Mouse (Mus musculus) thymus, postnatal 36 days (tissue): ENCODE results near the gene Tatdn3.

ENCODE experiments used
- DNase-seq, 2 experiments: peaks; one replicate each; pipeline ENCODE4 v3.0.0; 2022; ENCODE audit warnings: mixed read lengths in 2 of 2

Tatdn3 gene

DNA sequence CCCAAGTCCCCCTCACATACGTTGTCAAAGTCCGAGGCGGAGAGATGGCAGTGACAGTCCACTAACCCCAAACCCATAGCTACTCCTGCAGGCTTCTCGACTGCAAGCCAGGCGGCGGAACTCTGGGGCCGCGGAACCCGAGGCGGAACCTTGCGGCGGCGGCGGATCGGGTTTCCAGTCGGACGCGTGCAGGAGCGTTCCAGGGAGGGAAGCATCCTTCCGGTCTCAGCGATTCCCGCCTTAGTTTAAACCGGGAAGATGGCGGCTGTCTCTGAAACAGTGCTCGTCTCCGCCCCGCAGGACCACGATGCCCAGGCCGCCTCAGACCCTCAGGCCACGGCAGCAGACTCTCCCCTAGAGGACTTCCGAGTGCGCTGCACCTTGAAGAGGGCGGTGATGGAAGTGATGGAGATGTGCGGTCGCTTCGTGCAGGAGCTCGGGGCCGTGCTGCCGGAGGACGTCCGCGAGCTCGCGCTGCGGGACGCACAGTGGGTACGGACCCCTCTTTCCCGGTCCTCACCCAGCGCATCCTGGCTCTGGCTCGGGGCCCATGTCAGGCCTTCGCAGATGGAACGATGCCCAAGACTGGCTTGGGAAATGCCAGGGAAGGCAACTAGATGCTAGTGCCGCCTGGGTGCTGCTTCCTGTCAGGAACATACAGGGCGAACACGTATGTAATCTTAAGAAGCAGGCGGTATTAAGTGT is at the start of gene Tatdn3, which contains the start of gene Nsl1:
Gene Tatdn3 (minus strand): TSS at position 152 of the 705 bp plus-strand sequence.
Gene Nsl1 (plus strand): TSS at position 232 of the 705 bp plus-strand sequence.
- DNase-seq = peak; percentile 86 to 91

DNA sequence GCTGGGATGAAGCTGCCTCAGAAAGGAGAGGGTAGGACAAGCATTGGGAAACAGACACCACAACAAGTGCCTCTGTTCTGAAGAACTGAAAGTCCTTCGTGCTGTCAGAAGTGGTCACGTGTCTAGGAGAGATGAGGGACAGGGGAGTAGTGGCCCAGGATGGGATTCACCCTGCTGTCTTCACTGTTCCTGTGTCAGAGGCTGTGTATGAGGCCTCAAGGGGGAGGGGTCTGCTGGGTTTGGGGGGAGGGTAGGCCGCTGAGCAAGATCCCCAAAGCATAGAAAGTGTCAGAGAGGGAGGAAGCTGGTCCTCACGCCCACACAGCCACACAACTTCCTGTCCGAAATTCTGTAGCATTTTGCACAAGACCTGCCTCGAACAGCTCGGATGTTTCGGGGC is 48.4 kb upstream of the Tatdn3 start:
- no peak for DNase-seq

DNA sequence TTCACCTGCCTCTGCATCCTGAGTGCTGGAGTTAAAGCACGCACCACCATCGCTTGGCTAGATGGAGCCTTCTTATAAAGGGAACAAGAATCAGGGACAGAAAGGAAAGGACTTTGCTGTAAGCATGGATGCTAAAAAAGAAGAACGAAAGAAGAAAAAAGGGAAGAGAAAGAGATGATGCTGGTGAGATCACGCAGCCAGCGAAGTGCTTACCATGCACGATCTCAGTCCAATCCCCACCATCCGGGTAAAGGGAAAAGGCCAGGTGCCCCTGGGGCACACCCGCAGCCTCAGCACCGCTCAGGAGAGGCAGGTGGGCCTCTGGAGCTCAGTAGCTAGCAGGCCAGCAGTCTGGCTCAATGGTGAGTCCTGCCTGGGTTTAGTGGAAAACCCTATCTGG is 47.2 kb upstream of the Tatdn3 start:
- no peak for DNase-seq

DNA sequence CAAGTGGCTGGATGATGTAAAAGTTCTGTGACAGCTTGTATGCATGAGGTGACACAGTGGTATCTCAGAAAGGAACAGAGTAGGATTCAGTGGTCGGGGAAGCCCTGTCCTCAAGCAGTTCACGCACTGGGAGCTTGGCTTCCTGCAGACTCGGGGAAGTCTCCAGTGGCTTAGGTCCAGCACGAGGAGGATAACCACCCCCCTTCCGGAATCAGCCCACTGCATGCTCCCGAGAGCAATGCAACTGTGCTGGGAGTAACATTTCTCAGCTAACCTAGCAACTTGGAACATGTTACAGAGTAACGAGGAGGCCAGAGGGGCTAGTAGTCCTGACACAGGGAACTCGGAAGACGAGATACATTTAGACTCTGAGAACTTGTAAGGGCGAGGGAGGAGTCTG is 44.6 kb upstream of the Tatdn3 start:
- DNase-seq = no peak

DNA sequence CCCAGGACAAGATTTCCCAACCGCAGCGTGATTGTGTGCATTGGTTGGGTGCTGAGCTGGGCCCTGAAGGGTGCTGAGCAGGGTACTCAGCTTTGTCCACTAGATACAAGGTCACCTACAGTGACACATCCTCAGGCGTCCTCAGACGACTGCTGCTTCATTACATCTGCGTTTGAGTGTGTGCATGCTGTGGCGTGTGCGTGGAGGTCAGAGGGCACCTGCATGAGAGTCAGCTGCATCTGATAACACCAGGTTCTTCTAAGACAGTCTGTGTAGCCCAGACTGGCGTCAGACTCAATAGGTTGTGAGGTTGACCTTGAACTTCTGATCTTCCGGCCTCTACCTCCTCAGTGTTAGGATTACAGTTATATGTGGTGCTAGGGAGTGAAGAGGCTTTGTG is 42.5 kb upstream of the Tatdn3 start:
- DNase-seq = no peak

DNA sequence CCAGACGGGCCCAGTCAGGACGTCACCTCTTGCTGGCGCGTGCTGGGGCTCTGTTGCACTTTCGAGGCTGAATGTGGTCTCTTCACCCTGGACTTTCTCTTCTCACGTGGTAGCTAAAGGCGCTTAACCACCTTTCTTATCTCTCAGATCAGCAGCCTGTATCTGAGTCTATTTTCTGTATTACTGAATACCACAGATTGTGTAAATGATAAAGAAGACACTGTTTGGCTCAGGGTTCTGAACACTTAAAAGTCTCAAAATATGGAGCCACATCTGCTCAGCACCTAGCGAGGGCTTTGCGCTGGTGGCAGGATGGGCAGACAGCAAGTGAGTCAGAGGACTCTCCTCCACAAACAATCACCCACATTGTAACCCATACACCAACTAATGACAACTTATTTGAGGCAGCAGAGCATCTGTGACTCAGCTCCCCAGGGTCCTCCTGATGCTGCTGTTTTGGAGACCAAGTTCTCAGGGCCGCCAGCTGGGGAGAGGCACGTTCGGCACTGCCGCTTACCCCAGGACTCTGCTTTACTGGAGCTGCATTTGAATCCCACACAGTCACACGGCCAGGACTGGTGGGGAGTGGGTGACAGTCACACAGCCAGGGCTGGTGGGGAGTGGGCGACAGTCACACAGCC is 40.1 kb upstream of the Tatdn3 start:
- DNase-seq = no peak

DNA sequence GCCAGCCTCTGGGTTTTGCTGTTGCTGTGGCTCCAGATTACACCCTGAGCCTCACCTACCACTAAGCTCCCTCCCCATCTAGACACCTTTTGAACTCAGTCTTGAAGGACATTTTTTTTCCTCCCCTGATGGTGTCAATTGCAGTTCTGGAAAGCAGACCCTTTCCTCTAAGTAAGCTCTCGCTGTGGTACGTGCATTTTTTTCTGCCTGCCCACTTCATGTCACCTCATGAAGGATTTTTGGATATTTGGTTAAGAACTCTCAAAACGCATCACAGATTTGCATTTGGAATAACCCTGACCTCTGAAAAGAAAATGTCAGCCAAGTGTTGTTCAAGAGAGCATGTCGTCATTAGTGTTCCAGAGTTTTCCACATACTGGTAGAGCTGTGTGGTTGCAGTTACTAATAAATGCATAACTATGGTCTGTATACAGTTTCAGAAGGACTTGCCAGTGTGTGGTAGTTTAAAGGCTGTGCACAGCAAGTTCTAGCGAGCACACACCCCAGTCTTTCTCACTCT is 37.1 kb upstream of the Tatdn3 start:
- DNase-seq = no peak

DNA sequence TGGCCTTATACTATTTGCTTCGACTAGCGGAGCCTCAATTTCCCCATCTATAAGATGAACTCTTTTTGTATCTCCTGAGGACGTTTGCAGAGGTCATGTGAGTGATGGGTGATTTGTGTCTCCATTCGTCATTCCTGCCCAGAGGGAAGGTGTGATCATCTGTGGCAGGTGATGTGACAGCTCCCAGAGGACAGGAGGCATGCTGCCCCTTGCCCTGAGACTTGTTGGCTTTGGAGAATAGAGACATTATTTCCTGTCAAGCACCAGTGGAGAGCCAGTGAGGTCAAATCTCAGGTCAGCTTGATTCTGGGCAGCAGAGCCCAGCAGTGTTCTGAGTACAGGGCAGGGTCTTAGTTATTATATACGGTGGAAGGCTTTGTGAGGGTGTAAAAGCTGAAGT is 36.4 kb upstream of the Tatdn3 start:
- DNase-seq = no peak

DNA sequence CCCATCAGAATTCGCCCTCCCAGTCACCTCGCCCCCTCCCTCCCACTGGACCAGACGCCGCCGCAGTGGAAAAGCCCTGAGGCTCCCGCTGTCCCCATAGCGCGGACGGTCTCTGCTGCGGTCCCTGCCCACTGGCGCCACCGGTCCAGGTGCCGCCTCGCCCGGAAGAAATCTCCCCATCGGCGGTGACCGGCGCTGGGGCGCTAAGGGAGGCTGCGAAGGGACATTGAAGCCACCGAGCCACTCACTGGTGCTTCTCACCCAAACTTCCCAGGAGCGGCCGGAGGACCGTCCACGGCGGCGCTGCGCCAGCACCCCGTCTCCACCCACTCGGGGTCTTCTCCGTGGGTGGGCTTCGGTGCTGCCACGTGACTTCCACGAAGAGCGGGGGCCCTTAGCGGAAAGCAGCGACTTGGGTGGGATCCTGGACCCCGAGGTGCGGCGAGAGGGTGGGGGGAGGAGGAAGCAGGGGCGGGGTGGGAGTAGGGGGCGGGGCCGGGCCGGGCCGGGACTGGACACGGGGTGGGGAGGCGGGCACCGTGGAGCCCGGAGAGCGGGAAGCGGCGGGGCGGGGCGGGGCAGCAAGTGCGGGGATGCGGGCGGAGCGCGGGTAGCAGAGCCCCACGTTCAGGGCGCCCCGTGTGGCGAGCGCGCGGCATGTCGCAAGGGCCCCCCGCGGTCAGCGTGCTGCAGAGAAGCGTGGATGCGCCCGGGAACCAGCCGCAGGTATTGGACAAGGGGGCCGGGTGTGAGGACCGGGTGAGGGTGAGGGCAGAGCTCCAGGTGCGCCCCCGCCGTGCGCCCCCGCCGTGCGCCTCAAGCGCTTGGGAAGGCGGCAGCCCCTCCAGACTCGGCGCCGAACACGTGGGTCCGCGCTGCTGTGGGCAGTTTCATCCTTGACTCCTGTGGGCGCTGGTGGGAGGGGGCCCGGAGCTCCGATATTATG is 35.3 kb upstream of the Tatdn3 start, which contains the start of gene Batf3:
Gene Batf3 (plus strand): TSS at position 46 of the 946 bp plus-strand sequence.
- peak; percentile 23 to 44 for DNase-seq

DNA sequence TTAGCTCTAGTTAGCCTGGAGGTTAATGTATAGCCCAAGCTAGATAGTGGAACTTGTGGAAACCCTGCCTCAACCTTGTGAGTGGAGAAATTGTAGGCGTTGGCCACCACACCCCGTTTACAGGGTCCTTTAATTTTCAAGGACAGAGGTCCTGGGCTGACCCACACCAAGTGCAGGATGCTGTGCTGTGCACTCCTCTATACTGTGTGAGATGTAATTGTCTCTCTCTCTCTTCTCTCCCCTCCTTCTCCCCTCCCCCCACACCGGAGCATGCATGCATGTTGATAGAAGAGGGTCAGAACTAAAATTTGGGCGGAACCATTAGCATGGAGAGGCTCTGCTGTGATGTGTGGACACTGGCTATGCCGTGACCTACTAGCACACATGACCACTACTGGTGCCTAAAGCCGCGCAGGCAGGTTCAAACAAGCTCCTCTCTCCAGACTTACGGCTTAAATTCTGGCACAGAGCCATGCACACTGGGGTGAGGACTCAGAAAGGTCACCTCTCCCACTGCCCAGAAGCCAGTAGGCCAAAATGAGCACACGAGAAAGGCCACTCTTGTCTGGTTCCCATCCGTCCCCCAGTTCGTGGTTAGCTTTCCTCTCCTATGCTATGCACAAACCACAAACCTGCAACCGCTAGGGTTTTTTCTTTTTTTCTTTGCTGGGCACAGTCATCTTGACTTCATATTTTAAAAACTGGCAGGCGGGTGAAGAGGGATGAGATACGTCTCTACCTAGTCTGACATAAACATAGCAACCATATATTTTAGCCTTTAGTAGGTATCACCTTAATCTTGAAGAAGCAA is 34.3 kb upstream of the Tatdn3 start:
- DNase-seq = no peak

DNA sequence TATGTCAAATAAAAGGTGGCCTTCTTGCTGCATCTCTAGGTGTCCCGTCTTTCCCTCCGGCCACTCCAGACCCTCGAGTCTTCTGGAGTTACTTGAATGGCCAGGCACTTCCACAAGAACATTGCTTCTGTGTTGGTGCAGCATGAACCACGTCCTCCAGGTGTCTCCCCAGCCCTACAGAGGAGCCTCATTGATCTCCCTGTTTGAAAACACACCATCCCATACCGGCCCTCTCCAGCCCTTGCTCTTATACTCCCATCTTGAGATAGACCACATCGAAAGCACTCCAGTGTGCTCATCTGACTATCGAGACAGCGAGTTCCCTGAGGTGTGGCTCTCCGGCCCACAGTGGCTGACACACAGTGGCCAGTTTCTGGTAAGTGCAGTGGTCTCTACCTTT is 32.3 kb upstream of the Tatdn3 start:
- no peak for DNase-seq

DNA sequence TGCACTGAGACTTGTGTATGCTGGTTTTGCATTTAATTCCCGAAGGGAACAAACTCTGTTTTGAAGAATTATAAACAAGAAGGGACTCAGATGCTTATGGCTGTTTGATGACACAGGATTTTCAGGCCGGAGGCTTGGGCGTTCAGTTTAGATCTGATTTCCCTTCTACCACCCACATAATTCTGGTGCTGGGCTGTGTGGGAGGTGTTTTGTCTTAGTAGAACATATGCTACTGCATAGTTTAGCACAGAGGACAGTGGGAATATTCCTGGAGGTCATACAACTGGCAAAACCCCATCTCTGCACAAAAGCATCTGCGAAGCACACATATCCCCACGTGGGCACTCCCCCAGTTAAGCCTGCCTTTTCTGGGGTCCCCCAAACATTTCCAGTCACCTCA is 30.8 kb upstream of the Tatdn3 start:
- DNase-seq = no peak

DNA sequence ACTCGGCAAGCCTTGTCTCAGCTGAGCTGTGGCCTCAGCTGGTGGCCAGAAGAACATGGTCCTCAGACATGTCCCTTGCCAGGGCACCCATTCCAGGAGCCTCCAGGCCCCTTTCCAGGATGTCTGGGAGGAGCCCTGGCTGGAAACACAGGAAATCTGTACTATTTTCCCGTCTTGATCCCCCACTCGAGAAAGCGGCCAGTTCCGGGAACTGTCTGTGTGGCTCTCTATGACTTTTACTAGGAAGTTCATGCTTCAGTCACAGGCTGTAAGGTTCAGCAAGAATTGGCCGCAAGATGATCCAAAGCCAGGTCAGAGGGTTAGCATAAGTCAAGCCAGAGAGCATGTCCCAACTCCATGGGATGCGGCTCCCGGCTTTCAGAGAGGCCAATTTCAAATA is 29.3 kb upstream of the Tatdn3 start:
- DNase-seq = no peak

DNA sequence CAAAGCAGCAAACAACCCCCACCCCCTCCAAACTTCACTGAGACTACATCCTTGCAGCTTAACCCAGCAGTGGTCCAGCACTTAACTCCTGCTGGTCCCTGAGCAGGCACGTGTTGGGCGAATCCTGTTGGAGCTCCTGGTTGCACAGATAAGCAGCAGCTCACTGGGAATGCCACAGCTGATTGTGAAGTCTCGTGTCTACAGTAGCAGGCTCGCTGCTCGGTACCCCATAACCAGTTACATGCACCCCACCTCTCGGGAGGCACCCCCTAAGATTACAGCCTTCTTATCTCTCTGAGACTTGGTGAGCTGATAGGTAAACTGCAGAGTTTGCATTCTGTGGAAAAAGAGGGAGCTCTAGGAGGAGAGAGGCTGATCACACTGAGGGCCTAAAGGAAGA is 26.6 kb upstream of the Tatdn3 start:
- no peak for DNase-seq

DNA sequence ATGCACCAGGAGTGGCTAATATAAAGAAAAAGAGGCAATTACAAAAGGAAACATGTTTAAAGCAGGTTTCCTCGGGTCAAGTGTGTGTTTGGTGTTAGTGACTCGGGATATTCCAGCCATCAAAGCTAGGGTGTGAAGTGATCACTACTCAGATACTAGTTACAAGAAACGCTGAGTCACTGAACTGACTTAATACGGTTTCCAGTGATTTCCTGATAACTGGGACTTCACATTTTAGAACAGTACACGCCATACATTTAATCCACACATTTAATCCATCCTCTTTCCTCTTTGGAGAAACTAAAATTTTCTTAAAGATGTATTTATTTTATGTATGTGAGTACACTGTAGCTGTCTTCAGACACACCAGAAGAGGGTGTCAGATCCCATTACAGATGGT is 25.2 kb upstream of the Tatdn3 start:
- DNase-seq = no peak

DNA sequence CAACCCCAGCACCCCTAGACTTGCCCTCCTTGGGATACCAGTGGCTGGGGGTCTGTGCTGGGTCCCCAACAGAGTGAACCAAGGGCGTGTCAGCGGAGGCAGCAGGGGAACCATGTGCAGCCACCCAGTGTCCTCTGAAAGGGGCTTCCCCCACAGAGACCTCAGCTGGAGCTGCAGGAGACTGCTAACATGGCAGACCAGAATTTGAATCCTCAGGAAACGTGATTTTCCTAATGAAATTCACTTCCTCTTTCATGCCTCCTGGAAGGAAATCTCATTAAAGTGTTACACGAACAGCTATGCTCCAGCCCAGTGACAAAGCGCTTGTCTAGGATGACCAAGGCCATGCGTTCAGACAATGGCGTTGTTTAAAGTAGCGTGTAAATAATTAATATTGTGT is 24.2 kb upstream of the Tatdn3 start:
- DNase-seq = no peak

DNA sequence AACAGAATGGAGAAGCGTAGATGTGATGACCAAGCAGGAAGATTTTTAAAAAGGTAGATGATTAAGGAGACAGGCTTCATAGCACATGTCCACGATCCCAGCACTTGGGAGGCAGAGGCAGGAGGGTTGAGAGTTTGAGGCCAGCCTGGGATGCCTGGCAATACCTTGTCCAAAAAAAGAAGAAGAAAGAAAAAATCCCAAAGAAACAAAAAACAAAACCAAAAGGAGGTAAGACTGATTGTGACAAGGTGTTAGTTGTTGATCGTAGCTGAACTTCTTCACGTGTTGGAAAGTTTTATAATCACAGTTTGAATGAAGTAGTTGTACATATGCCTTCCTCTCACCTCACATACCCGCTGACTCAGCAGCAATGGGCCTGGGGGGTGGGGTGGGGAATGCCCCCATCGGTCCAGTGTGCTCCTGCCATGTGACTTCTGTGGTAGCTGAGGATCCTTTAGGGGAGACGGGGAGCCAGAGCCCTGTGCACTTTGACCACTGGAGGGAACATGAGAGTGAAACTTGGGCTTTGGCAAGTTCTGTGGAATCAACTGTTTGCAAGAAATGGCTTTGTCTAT is 23.7 kb upstream of the Tatdn3 start:
- no peak for DNase-seq

DNA sequence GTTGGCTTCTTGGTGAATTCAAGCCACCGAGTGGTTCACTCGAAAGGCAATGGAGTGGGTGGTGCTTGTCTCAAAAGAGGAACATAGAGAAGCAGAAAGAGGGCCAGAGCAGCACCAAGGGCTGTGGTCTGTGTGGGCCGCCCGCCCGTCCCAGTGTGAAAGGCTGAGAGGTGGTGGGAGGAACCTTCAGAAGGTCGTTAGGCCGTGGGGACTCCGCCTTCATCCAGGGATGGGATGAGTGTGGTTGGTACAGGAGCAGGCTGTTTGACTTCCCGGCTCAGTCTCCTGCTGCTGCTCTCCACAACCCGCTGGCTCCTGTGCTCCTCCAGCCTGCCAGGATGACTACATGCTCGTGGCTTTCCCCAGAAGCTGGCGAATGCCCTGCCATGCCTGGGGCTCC is 22.9 kb upstream of the Tatdn3 start:
- DNase-seq = no peak

DNA sequence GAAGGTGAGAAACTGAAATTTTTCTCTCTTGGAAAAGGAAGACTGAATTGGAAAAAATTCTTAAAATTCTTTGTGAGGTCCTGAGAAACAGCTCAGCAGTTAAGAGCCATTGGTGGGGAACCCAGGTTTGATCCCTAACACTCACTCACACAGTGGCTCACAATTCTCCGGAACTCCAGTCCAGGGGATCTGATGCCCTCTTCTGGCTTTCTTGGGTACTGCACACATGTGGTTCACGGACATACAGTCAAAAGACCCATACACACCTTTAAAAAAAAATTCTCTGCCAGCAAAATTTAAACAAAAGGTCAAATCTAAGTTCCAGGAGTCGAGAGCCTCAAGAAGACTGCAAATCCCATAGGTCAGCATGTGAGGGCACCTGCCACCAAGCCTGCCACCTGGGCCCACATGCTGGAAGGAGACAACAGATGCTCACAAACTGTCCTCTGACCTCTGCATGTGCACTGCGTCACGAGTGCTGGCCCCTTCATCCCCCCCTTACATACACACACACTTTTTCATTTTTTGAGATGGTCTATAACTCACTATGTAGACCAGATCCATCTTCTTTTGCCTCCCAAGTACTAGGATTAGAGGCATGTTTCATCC is 22.3 kb upstream of the Tatdn3 start:
- DNase-seq = peak; percentile 39 to 49

DNA sequence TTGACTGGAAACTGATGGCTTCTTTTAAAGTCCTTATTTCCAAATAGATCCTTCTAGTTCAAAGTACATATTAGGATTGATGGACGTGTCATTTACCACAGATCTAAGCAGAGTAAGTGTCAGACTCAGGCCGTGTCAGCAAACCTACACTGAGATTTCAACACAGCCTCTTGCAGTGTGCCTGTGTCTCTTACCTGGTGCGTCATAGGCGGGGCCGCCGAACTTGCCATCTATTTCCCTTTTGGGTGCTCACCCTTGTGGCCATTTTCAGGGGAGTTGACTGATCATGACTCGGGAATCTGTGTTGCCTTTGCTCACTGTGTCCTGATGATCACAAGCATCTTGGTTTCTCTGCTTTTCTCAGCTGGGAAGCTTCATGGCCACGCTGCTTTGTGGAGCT is 20.5 kb upstream of the Tatdn3 start:
- no peak for DNase-seq

DNA sequence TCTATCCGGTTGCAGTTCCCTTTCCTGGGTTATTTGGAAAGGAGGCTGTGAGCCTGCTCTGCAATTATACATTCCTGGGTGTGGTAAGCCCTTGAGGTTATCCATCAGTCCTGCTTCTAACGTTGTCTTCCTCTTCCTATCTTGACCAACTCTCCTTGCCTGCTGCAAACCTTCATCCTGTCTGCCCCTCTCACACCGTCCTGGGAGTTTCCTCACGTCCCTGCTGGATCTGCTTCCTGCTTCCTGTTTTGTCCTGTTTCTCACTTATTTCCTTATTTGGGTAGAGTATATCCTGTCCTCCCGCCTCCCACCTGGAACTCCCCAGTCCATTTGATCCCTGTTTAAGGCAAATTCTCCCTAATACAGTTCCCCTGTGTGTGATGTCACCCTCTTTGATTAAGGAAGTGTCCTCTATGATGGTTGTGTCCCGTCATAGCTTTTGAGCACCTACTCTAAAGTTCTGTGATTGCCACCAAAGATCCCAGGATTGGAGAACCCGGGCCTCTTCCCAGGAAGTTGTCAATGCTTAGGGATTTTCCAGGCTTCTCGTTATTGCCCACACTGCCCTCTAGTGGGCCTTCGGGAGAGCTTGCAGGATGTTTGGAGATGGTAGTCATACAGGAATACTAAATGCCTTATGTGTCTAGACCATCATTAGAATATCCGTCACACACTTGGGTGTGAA is 12.6 kb upstream of the Tatdn3 start:
- DNase-seq = no peak
